Mouse (Mus musculus) left cerebral cortex, postnatal 36 days (tissue): ENCODE measurements around the gene Osbp2. TPM values are rescaled to one million over a fixed set of nuclear protein-coding genes. Genes with fewer than 3 reads are reported as not detected.

Experiments used
- DNase-seq, 2 experiments: peaks; one replicate each; pipeline ENCODE4 v3.0.0; 2021 to 2022; ENCODE audit warnings: low spot score in 2 of 2, mixed read lengths in 1 of 2
- intact Hi-C: fragments of 180-260 bp; cut with DNase I; formaldehyde crosslinking; loops from one replicate; pipeline ENCODE4 v1.15.1; 2025
- total RNA-seq, 2 experiments: library from RNA; stranded (reverse); gene quantifications; 2 replicates each; pipeline ENCODE4 v1.2.3; 2021

Osbp2 gene
- total RNA-seq, 2 experiments from 2014 or later = 128 to 164 TPM

DNA sequence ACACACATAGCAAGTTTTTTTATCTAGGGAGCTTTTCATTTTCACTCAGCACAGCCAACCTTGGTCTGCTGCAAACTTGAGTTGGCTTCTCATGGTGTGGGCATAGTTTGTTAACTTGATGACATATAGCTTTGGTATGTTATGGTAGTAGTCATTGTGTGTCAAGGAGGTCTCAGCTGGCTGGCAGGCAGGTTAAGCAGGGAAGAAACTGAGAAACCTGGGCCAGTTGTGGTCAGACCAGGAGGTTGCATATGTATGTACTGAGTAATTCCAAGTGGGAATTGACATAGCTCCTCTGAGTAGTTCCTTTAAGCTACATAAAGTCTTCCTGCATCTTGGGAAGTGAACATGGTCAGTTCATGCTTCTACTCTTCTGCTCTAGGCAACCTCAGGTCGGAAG, 179.5 kb downstream of the Osbp2 start:
- intact Hi-C loops = no loop called here
- DNase-seq = no peak

DNA sequence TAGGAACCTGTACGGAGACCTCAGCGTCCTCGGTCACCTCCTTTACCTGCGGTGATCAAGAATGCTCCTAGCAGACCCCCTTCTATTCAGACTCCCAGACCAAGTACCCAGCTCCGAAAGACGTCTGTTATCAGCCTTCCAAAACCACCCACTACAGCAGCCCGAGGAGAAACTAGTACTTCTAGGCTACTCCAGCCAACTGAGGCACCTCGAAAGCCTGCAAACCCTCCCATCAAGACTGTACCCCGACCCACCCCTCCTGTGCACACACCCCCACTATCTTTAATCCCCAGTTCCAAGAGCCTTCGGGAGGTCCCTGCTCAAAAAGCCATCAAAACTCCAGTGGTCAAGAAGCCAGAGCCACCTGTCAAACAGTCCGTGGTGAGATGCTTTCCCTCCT, 180.0 kb downstream of the Osbp2 start:
- intact Hi-C loops = no loop called here
- no peak for DNase-seq

DNA sequence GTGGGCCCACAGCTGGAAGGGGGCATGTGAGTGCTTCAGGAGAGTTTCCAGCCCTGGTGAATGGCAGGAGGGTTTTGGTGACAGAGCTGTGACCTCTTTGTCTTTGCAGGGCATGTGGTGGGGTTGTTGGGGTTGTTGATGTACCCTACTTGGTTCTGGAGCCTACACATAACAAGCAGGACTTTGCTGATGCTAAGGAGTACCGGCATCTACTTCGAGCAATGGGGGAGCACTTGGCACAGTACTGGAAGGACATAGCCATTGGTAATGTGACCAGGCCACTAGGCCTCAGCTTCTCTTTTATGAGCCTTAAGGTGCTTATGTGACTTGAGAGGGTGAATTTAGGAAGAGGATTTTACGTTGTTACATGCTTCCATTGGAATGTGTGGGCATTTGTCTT, 183.9 kb downstream of the Osbp2 start:
- intact Hi-C loops = no loop called here

DNA sequence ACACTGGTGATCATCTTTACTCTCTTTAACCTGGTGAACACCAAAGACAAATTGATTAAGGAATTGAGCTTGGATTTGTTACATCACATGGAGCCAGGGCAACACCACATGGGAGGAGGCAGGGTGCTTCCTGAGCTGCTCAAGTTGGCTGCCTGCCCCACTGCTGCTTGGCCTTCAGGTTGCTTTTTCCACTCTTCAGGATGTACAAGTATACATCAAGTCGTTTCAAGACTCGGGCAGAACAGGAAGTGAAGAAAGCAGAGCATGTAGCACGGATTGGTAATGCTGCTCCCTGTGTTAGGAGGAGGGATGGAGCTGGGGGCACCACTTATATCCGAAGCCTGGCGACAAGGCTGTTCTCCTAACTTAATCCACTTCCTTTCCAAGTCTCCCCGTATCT, 186.5 kb downstream of the Osbp2 start:
- intact Hi-C loops = no loop called here
- no peak for DNase-seq

More for the DNA sequence above, 183.9 kb downstream of the Osbp2 start:
- DNase-seq = no peak

DNA sequence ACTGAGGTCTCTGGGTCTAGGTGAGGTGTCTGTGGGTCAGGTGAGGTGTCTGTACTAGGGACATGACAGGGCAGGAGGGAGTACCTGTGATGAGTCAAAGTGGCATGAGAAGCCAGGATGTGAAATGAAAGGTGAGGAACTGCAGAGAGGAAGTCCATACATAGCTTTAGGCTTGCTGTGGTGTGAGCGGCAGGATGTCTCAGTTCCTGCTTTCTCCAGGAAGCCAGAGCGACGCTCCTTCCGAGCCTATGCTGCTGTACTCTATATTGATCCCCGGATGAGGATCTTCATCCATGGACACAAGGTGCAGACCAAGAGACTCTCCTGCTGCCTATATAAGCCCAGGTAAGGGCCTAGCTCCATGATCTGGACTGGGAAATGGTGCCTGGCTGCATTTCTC, 187.3 kb downstream of the Osbp2 start:
- DNase-seq = no peak
- intact Hi-C loops = no loop called here

GRCm38 (mm10) chr11:3674545-3674944, 189.2 kb downstream of the Osbp2 start:
- intact Hi-C loops = no loop called here
- DNase-seq = no peak

DNA sequence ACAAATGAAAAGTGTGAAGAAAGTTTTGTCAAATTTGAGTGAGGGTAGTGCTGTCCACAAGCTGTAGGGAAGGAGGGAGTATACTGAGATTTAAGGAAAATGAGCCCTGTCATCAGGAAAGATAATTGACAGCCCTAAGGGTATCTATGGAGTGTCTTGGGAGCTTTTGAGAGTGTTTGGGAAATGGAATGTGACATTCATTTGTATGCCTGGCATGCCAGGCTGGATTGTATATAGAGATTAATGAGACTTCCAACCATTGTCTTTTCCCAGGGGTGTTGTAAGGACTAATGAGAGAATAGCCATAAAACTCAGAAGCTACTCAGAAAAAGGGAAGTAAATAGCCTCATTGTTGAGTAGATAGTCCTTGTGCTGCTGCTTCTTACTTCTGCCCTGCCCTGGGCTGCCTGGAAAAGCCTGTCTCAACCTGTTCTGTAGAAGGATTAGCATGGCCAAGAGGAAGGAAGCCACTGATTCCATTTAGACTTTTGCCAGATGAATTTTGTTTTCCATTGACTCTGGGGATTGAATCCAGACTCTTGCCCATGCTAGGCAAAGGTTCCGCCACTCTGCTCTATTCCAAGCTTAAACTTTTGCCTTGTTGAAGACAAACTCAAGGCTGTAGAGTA, 192.6 kb downstream of the Osbp2 start:
- DNase-seq = no peak
- intact Hi-C loops = no loop called here

- intact Hi-C loops = no loop called here
Observed at GRCm38 (mm10) chr11:3669849-3670248, 193.9 kb downstream of the Osbp2 start.

DNA sequence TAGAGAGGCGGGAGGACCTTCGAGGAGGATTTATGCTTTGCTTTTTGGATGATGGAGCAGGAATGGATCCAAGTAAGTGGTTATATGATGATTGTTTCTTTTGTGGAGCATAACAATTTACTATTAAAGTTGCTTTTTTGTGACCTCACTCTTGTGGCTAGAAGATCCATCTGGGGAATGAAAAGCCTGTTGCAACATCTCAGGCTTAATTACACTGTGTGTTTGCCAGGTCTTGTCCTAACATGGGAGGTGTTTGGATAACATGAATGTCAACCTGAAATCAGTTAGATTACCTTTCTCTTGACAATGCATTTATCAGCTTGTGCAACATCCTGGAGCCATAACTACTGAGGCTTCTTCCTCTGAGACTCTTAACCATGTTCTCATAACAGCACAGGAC, 194.9 kb downstream of the Osbp2 start:
- DNase-seq = no peak
- intact Hi-C loops = no loop called here

More at GRCm38 (mm10) chr11:3669849-3670248, 193.9 kb downstream of the Osbp2 start:
- no peak for DNase-seq

GRCm38 (mm10) chr11:3667506-3667905, 196.2 kb downstream of the Osbp2 start:
- DNase-seq = no peak
- intact Hi-C loops = no loop called here

DNA sequence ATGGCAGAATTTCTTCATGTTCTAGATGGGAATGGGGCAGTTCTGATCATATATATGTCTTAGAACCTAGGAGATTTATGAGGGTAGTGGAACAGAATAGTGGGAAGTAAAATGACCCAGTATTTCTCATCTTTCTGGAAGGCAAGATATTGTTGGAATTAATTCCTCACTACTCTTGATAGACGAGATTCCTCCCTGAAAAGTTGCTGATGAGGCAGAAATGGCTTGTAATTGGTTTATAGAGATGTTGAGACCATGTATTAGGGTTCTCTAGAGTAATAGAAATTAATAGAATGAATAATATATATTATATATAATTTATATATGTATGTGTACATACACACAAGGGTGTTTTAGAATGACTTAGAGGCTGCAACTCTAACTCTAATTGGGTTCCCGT, 201.7 kb downstream of the Osbp2 start:
- no peak for DNase-seq
- intact Hi-C loops = no loop called here

Other genes with a start within 250 kb of the Osbp2 start
- gene Morc2a, start 214.7 kb downstream of the Osbp2 start, total RNA-seq = 10 to 100 TPM; 33.4 to 47.0 TPM
- gene 4921536K21Rik, start 31.2 kb upstream of the Osbp2 start, total RNA-seq = under 1 TPM; 0.32 to 0.70 TPM
- gene Dusp18, start 31.3 kb upstream of the Osbp2 start, total RNA-seq = 10 to 100 TPM; 23.7 to 26.4 TPM
- gene Slc35e4, start 50.8 kb upstream of the Osbp2 start, total RNA-seq = 10 to 100 TPM; 18.5 to 23.0 TPM
- gene Tcn2, start 68.3 kb upstream of the Osbp2 start, total RNA-seq = 10 to 100 TPM; 18.2 to 20.0 TPM
- 10 to 100 TPM; 38.3 to 42.0 TPM for gene Pes1, start 100.1 kb upstream of the Osbp2 start, total RNA-seq
- gene 4930556J24Rik, start 112.9 kb upstream of the Osbp2 start, total RNA-seq = under 1 TPM in 1 of 2 experiments, not detected in 1; 0.54 TPM
- 10 to 100 TPM; 13.2 to 17.4 TPM for gene Gal3st1, start 119.7 kb upstream of the Osbp2 start, total RNA-seq
- gene Sec14l4, start 167.6 kb upstream of the Osbp2 start, total RNA-seq = not detected
- gene Sec14l3, start 200.9 kb upstream of the Osbp2 start, total RNA-seq = 1 to 10 TPM in 1 of 2 experiments, under 1 TPM in 1; 0.52 to 1.5 TPM
- 10 to 100 TPM; 90.9 to 94.5 TPM for gene Mtfp1, start 231.5 kb upstream of the Osbp2 start, total RNA-seq